Mouse (Mus musculus) bone marrow, adult 2 months (tissue): ENCODE results near the gene Rdh5.

Experiments
- CTCF ChIP-seq: fragments of 200-500 bp; IDR thresholded peaks from 2 replicates; pipeline ENCODE4 v1.5.1; 2011; ENCODE audit warnings: low read length, control low read depth; ENCODE audit not compliant: control insufficient read depth, insufficient read depth
- POLR2A ChIP-seq: fragments of 200-500 bp; IDR thresholded peaks from 2 replicates; pipeline ENCODE4 v1.6.1; 2011; ENCODE audit warnings: low read depth, mild to moderate bottlenecking, control low read depth, low read length, borderline replicate concordance; ENCODE audit not compliant: control insufficient read depth

DNA sequence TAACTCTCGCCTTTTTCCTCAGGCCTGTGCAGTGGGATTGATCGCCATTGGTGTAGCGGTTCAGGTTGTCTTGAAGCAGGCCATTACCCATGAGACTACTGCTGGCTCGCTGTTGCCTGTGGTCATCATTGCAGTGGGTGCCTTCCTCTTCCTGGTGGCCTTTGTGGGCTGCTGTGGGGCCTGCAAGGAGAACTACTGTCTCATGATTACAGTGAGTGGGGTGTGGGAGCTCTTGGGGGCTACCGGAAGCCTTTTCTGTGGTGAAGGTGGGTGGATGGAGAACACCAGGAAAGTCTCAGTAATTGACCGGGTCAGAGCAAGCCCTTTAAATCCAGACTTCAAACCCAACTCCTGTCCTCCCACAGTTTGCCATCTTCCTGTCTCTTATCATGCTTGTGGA is 11.3 kb downstream of the Rdh5 start:
- TF ChIP-seq POLR2A (no peak), CTCF (no peak)
